Mouse (Mus musculus) midbrain, embryonic 16.5 days (tissue): Measurements from ENCODE around the gene Vdac1. TPM values are rescaled to one million over a fixed set of nuclear protein-coding genes. Genes with fewer than 3 reads are reported as not detected.
"Not testable (repeated sequence)": the region's sequence is repeated elsewhere in the genome, so short reads cannot be mapped to it uniquely, and the experiment has no call there.

ENCODE experiments used
- ATAC-seq: fragments of 200-750 bp; cut with Nextera tagmentation; 2 replicates; pipeline ENCODE4 v1.8.0; 2017; ENCODE audit warnings: moderate TSS enrichment
- H3K27ac ChIP-seq: fragments of 300-500 bp; sonication (generic); 2 replicates; pipeline ENCODE4 v1.5.1; 2014; ENCODE audit warnings: mild to moderate bottlenecking, low read length, mixed read lengths
- H3K27me3 ChIP-seq: fragments of 300-500 bp; sonication (generic); 2 replicates; pipeline ENCODE4 v1.6.1; 2014; ENCODE audit warnings: low read depth, low read length, mixed read lengths; ENCODE audit not compliant: control insufficient read depth, insufficient read depth
- H3K36me3 ChIP-seq: fragments of 300-500 bp; sonication (generic); 2 replicates; pipeline ENCODE4 v1.6.1; 2014; ENCODE audit warnings: mild to moderate bottlenecking, low read length, moderate library complexity, mixed read lengths; ENCODE audit not compliant: control insufficient read depth, insufficient read depth
- H3K4me1 ChIP-seq: fragments of 300-500 bp; sonication (generic); 2 replicates; pipeline ENCODE4 v1.6.1; 2014; ENCODE audit warnings: mild to moderate bottlenecking, low read length, mixed read lengths; ENCODE audit not compliant: control insufficient read depth, insufficient read depth
- H3K4me2 ChIP-seq: fragments of 300-500 bp; sonication (generic); 2 replicates; pipeline ENCODE4 v1.6.1; 2014; ENCODE audit warnings: mild to moderate bottlenecking, low read length, mixed read lengths
- H3K4me3 ChIP-seq: fragments of 300-500 bp; sonication (generic); 2 replicates; pipeline ENCODE4 v1.5.1; 2014; ENCODE audit warnings: low read depth, mild to moderate bottlenecking, low read length, moderate library complexity, mixed read lengths
- H3K9ac ChIP-seq: fragments of 300-500 bp; sonication (generic); 2 replicates; pipeline ENCODE4 v1.6.1; 2014; ENCODE audit warnings: low read depth, low read length, mixed read lengths
- H3K9me3 ChIP-seq: fragments of 300-500 bp; sonication (generic); replicated peaks from 2 replicates; pipeline ENCODE4 v1.6.1; 2014; ENCODE audit warnings: mild to moderate bottlenecking, low read length, mixed read lengths; ENCODE audit not compliant: control insufficient read depth, poor library complexity, severe bottlenecking
- WGBS: fragments of 180-500 bp; shearing (Covaris S2); extraction: QIAGEN DNeasy Blood & Tissue Kit; methylation state at CpG from one replicate; pipeline ENCODE4 v1.1.7; 2014; 5-methylcytosine and 5-hydroxymethylcytosine counted together
- polyA plus RNA-seq: library from polyadenylated mRNA; unstranded; fragments of >200 nt; fragmentation: Nextera tagmentation; extraction: Ambion mirVana; gene quantifications from 2 replicates; pipeline ENCODE4 v1.2.1, GENCODE M21; 2015

Vdac1 gene
- polyA plus RNA-seq, 1 experiment from 2014 or later: 402 TPM

GRCm38 (mm10) chr11:52350924-52351323, 9.7 kb upstream of the Vdac1 start:
- Histone ChIP-seq H3K4me1 (no peaks in the 10 kb centered on the region; the same call in 1 of the 2 replicates), H3K4me3 (no peak overlapping the region), H3K9me3 (no peaks in the 10 kb centered on the region), H3K9ac (no peak overlapping the region), H3K36me3 (no peaks in the 10 kb centered on the region), H3K27me3 (no peaks in the 10 kb centered on the region), H3K27ac (no peak overlapping the region), H3K4me2 (no peak overlapping the region)
- 0% methylated on average over 5 of the region's 9 CpGs for WGBS
- ATAC-seq: no peak

GRCm38 (mm10) chr11:52352271-52352670, 8.4 kb upstream of the Vdac1 start:
- Histone ChIP-seq H3K27ac (no peak overlapping the region), H3K4me3 (no peak overlapping the region), H3K4me1 (no peaks in the 10 kb centered on the region), H3K9me3 (no peaks in the 10 kb centered on the region), H3K9ac (no peak overlapping the region), H3K4me2 (no peak overlapping the region), H3K27me3 (no peaks in the 10 kb centered on the region), H3K36me3 (no peaks in the 10 kb centered on the region)
- 86% methylated on average over 3 of the region's 3 CpGs for WGBS
- no peak for ATAC-seq

DNA sequence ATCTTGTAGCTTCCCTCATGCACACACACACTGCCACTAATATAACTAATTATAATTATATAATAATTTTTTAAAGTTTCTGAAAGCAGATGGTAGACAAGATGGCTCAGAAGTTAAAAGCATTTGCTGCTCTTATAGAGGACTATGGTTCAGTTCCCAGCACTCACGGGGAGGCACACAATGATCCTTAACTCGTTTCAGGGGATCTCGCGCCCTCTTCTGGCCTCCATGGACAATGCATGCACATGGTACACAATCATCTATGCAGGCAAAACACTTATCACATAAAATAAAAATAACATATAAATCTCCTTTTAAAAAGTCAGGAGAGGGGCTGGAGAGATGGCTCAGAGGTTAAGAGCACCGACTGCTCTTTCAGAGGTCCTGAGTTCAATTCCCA, 6.0 kb upstream of the Vdac1 start:
- no peak for ATAC-seq
- H3K27me3 ChIP-seq: no peaks in the 10 kb centered on the region

GRCm38 (mm10) chr11:52355601-52356000, 5.1 kb upstream of the Vdac1 start:
- ATAC-seq: no peak
- WGBS: 95% methylated on average over 1 of the region's 1 CpGs
- H3K4me3 ChIP-seq: no peak overlapping the region

More for the DNA sequence above, 6.0 kb upstream of the Vdac1 start:
- H3K36me3 ChIP-seq: no peaks in the 10 kb centered on the region
- 86% methylated on average over 5 of the region's 5 CpGs for WGBS
- H3K9ac ChIP-seq: no peak overlapping the region
- H3K4me1 ChIP-seq: peaks cover under 1% of the 10 kb centered on the region
- no peak overlapping the region for H3K27ac ChIP-seq
- no peaks in the 10 kb centered on the region for H3K9me3 ChIP-seq
- no peak overlapping the region for H3K4me2 ChIP-seq
- no peak overlapping the region for H3K4me3 ChIP-seq

GRCm38 (mm10) chr11:52357091-52357490, 3.6 kb upstream of the Vdac1 start:
- H3K4me3 ChIP-seq, ATAC-seq, H3K4me2 ChIP-seq, H3K9me3 ChIP-seq, H3K9ac ChIP-seq, H3K27me3 ChIP-seq, H3K36me3 ChIP-seq, H3K27ac ChIP-seq: not testable (repeated sequence)
- H3K4me1 ChIP-seq: peaks cover 11% of the 10 kb centered on the region
- 96% methylated on average over 5 of the region's 5 CpGs for WGBS

More at GRCm38 (mm10) chr11:52355601-52356000, 5.1 kb upstream of the Vdac1 start:
- H3K36me3 ChIP-seq: no peaks in the 10 kb centered on the region
- H3K9ac ChIP-seq: no peak overlapping the region
- H3K4me1 ChIP-seq: peaks cover 5% of the 10 kb centered on the region
- H3K4me2 ChIP-seq: no peak overlapping the region
- H3K27ac ChIP-seq: no peak overlapping the region
- no peaks in the 10 kb centered on the region for H3K9me3 ChIP-seq
- H3K27me3 ChIP-seq: no peaks in the 10 kb centered on the region

- Histone ChIP-seq H3K4me3 (no peak overlapping the region), H3K4me1 (peaks cover 21% of the 10 kb centered on the region), H3K27me3 (no peaks in the 10 kb centered on the region), H3K36me3 (no peaks in the 10 kb centered on the region), H3K9me3 (no peaks in the 10 kb centered on the region), H3K9ac (no peak overlapping the region), H3K4me2 (no peak overlapping the region), H3K27ac (no peak overlapping the region)
- ATAC-seq: no peak
- WGBS: 25% methylated on average over 4 of the region's 4 CpGs
Measured at GRCm38 (mm10) chr11:52358520-52358919, 2.1 kb upstream of the Vdac1 start.

DNA sequence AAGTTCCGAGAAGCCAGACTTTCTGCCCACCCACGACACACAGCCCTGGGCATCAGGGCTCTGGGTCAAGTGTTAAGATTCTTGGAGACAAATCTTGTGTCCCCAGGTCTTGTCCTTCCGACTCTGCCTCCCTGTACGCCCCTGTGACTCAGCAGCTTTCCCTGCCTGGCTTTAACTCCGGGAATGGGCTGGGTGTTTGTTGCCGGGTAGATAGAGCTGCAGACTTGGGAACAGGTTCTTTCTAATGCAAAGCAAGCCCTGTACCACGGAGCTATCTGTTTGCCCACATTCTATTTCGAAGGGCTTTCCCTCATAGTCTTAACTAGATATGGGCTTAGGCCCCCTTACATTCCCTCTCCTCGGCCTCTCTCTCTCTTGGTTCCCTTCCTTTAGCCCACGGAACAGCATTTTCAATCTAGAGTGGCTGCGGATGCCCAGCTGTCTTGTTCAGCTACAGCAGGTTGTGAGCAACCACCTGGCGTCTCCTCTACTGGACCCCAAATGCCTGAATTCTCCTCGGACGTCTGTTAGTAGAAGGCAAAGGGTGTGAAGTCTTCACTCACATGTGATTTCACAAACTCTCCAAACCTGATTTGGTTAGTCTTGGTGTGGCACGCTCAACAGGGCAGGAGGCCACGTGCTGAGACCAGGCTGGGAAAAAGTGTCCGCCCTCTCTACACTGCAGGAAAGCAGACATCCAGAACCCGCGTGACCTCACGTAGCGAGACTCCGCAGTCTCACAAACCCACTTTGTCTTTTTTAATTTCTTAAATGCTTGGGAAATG, 782 bp upstream of the Vdac1 start:
- H3K4me1 ChIP-seq: peaks cover 24% of the 10 kb centered on the region
- H3K27me3 ChIP-seq: no peaks in the 10 kb centered on the region
- peak; percentile 38 for ATAC-seq
- no peaks in the 10 kb centered on the region for H3K36me3 ChIP-seq
- H3K27ac ChIP-seq: peak overlapping the region; percentile 92
- WGBS: 12% methylated on average over 22 of the region's 22 CpGs
- H3K9ac ChIP-seq: peak overlapping the region; percentile 95
- H3K4me2 ChIP-seq: peak overlapping the region; percentile 94
- H3K4me3 ChIP-seq: peak overlapping the region; percentile 71
- no peaks in the 10 kb centered on the region for H3K9me3 ChIP-seq

DNA sequence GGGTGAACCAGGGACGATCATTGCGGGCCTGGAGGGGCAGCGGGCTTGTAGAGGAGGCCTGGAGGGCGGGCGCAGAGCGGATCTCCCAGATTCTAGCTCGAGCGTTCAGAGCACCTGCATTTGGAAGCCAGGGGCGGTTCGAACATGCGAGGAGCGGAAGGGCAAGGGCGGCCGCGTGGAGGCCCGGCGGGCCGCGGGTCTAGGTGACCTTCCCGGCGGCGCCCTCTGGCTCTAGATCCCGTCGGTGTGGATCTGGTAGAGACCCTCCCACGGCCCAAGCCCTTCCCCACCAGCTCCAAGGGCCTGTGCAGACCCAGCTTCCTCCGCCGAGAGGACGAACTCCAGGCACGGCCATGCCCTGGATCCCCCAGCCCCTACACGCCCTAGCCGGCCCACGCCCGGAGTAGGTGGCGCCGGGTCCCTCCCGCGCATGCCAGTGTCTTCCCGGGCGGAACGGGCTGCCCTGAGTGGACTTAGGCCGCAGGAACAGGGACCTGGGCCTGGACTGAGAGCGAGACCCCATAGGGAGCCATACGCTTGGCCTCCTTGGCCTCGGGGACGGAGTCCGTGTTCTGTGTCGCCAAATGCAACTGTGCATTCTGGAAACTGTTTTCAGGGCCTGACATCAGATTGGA, 744 bp downstream of the Vdac1 start:
- H3K9ac ChIP-seq: peak overlapping the region; percentile 95
- under 1% methylated on average over 40 of the region's 47 CpGs for WGBS
- H3K27ac ChIP-seq: peak overlapping the region; percentile 92
- H3K9me3 ChIP-seq: no peaks in the 10 kb centered on the region
- ATAC-seq: peak; percentile 54
- H3K27me3 ChIP-seq: no peaks in the 10 kb centered on the region
- H3K36me3 ChIP-seq: no peaks in the 10 kb centered on the region
- peaks cover 28% of the 10 kb centered on the region for H3K4me1 ChIP-seq
- H3K4me2 ChIP-seq: peak overlapping the region; percentile 94
- H3K4me3 ChIP-seq: peak overlapping the region; percentile 71

GRCm38 (mm10) chr11:52364376-52364775, 3.7 kb downstream of the Vdac1 start:
- Histone ChIP-seq H3K9ac (no peak overlapping the region), H3K27me3 (no peaks in the 10 kb centered on the region), H3K9me3 (no peaks in the 10 kb centered on the region), H3K4me3 (no peak overlapping the region), H3K36me3 (no peaks in the 10 kb centered on the region), H3K27ac (no peak overlapping the region), H3K4me1 (peaks cover 30% of the 10 kb centered on the region), H3K4me2 (no peak overlapping the region)
- ATAC-seq: no peak
- WGBS: 92% methylated on average over 2 of the region's 2 CpGs
